Mouse (Mus musculus): ENCODE measurements around the gene Sox30. TPM values are rescaled to one million over a fixed set of nuclear protein-coding genes. Genes with fewer than 3 reads are reported as not detected.
A peak's percentile ranks its signal among the peaks of the same experiment; 100 is the strongest.

Sox30 gene
- total RNA-seq, 2 experiments from 2014 or later, result not detected

GRCm38 (mm10) chr11:46054311-46054710 lies 74.2 kb downstream of the Sox30 start:
- ATAC-seq (replicated peaks; ENCODE audit: low FRiP score, poor library complexity, severe bottlenecking), result no peak

GRCm38 (mm10) chr11:46054911-46055895 lies 75.1 kb downstream of the Sox30 start:
- ATAC-seq (replicated peaks; ENCODE audit: low FRiP score, poor library complexity, severe bottlenecking), result no peak

DNA sequence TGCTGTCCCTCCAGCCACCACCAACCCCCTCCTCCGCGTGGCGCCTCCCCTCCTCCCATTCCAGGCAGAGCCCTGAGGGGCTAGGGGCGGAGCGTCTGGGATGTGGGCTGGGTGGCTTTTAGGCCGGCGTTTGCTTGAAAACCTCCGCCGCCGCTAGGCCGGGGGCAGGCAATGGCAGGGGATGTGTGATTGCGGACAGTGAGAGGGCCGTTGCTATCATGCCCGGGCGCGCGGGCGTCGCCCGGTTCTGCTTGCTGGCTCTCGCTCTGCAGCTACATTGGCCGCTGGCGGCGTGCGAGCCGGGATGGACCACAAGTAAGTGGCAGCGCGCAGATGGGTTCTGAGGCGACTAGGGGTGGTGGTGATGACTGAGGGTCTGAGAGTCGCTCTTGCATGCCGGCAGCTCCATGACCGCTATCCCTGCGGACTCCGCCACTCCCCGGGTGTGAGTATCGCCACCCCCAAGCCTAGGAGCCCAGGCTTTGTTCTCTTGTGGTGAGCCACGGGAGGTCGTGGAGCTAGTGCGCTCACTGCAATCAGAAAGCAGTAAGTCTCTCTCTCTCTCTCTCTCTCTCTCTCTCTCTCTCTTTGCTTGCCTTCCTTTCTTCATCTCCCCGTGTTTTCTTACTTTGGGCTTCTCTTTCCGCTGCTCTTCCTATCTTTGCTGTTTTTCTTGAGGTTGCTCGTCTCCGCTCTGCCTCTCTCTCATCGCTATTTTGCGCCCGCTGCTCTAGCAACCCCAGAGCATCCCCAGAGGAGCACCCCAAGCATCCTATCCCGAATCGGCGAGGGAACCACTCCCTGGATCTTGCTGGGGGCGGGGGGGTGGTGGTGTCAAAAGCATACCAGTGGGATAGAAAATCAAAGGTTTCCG lies 76.0 kb downstream of the Sox30 start, which contains the start of gene Adam19:
Gene Adam19, plus strand, starts transcription at position 97 of the 874 bp plus-strand sequence.
- ATAC-seq (replicated peaks; ENCODE audit: low FRiP score, poor library complexity, severe bottlenecking), result 0 out of 2 replicates have a peak, but pooled peaks have one; percentile 22

DNA sequence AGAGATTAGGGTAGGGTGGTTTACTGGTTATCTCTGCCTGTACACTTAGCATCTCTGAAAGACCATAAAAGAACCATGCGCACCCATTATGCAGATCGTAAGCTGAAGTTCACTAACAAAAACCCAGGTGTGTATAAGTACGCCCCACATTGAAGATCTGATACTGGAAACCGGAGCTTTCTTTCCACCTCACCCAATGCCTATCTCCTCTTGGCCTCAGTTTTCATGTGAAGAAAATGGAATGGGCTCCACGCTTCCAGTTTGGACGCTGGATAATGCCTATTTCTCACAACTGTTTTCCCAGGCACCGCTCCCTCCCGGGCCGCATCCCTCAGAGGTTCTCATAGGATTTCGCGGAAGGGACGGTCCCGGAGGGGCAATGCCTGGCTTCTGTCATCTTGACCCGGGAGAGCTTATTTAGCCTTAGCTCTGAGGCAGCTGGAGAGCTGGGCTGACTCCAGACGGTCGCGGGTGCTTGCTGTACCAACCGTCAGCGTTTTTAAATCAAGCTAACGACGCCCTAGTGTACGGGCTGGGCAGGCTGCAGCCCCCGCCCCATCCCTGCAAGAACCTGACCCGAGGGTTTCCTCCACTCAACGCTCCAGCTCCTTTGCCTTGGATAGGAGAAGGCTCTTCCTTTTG lies 76.8 kb downstream of the Sox30 start:
- no peak for ATAC-seq (replicated peaks; ENCODE audit: low FRiP score, poor library complexity, severe bottlenecking)

GRCm38 (mm10) chr11:46058011-46058410 lies 77.9 kb downstream of the Sox30 start:
- no peak for ATAC-seq (replicated peaks; ENCODE audit: low FRiP score, poor library complexity, severe bottlenecking)

GRCm38 (mm10) chr11:46058916-46059315 lies 78.8 kb downstream of the Sox30 start:
- ATAC-seq (replicated peaks; ENCODE audit: low FRiP score, poor library complexity, severe bottlenecking), result no peak

- no peak for ATAC-seq (replicated peaks; ENCODE audit: low FRiP score, poor library complexity, severe bottlenecking)
These were observed 80.0 kb downstream of the Sox30 start for GRCm38 (mm10) chr11:46059887-46060650.

- ATAC-seq (replicated peaks; ENCODE audit: low FRiP score, poor library complexity, severe bottlenecking), result no peak
These were observed 80.5 kb downstream of the Sox30 start for GRCm38 (mm10) chr11:46060651-46061020.

DNA sequence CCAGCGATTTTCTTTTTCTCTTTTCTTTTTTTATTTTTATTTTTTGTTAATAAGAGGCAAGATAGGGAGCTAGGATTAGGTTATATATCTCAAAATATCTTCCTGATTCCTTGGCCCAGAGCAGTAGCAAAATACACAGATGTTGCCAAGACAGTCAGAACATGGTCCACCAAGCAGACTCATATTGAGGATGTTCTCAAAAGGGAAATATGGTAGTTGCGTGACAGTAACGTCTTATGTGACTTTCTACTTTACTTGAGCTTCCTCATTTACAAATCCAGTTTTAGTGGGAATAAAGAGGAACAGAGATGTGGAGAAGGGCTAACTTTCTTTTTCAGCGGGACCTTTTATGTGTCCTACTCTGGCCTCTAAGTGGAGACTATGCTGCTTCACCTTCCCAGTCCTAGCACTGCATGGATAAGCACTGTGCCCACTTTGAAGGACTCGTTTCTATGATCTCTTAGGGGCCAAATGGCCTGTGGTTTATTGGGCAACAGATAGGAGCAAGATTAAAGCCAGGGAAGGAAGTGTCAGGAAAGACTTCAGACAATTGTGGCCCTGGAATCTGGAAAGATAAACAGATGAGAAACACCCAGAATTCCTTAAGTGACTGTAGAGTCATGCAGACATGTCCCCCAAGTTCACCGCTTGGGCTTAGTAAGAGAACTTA lies 81.8 kb downstream of the Sox30 start:
- no peak for ATAC-seq (replicated peaks; ENCODE audit: low FRiP score, poor library complexity, severe bottlenecking)

DNA sequence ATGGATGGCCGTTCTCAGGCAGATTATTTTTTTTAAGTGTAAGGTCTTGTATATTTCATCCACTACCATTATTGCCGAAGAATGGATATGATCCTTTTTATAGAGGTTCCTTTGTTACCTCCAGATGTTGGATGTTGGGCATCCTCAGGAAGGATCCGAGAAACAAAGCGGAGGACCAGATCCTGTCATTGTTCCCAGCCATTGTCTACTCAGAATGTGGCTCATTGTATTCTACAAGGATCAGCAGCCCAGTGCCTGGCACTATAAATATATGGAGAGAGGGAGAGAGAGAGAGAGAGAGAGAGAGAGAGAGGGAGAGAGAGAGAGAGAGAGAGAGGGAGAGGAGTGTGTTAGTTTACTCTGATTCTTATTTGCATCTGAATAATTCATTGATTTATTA lies 82.5 kb downstream of the Sox30 start:
- ATAC-seq (replicated peaks; ENCODE audit: low FRiP score, poor library complexity, severe bottlenecking), result no peak

DNA sequence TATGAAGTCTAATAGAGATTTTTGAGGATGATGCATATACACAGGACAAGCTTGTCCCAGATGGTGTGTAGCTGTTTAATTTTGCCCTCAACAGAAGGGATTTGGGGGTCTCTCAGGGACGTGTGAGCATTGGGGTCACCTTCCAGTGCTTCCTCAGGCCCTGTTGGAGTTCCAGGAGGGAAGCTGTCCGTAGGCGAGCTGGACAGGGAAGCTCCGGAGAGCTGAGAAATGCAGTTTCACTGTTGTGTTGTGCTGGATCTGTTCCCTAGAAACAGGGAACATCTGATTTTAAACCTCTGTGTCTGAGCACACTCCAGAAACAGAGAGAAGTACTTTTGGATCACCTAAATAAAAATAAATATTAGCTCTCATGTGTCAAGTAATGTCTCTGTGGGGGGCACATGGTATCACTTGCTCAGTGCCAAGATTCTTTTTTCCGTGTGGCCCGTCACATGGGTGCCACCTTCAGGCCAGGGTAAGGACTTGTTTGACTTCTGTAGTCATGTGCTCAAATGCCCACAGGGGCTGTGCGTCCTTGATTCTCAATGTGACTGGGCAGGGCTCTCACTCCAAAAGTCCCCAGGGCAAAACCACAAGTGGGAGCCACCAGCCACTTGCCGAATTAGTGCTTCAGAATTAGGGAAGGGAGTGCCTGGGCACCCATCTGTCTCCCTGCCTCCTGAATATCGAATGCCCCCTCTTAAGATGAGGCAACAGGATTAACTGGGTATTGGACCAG lies 83.1 kb downstream of the Sox30 start:
- ATAC-seq (replicated peaks; ENCODE audit: low FRiP score, poor library complexity, severe bottlenecking), result no peak

- ATAC-seq (replicated peaks; ENCODE audit: low FRiP score, poor library complexity, severe bottlenecking), result no peak
These were observed 84.7 kb downstream of the Sox30 start for GRCm38 (mm10) chr11:46064767-46065166.

- ATAC-seq (replicated peaks; ENCODE audit: low FRiP score, poor library complexity, severe bottlenecking), result 0 out of 2 replicates have a peak, but pooled peaks have one; percentile 20
These were observed 85.3 kb downstream of the Sox30 start for GRCm38 (mm10) chr11:46065201-46066011.
